Mouse (Mus musculus): ENCODE data around the gene AI182371.

Gene AI182371

GRCm38 (mm10) chr2:35070275-35070674 is 31.1 kb downstream of the AI182371 start:
- DNase-seq (ENCODE audit: low read depth in 2 of 2, low spot score in 2 of 2), result no peak

- no peak for DNase-seq (ENCODE audit: low read depth in 2 of 2, low spot score in 2 of 2)
Measured at GRCm38 (mm10) chr2:35069124-35069523, 32.2 kb downstream of the AI182371 start.

- no peak for DNase-seq (ENCODE audit: low read depth in 2 of 2, low spot score in 2 of 2)
Measured at GRCm38 (mm10) chr2:35067117-35067516, 34.2 kb downstream of the AI182371 start.

GRCm38 (mm10) chr2:35066525-35067082 is 34.7 kb downstream of the AI182371 start:
- DNase-seq (ENCODE audit: low read depth in 2 of 2, low spot score in 2 of 2), result no peak

- DNase-seq (ENCODE audit: low read depth in 2 of 2, low spot score in 2 of 2), result no peak
Measured at GRCm38 (mm10) chr2:35063333-35064030, 37.9 kb downstream of the AI182371 start.

- DNase-seq (ENCODE audit: low read depth in 2 of 2, low spot score in 2 of 2), result no peak
Measured at GRCm38 (mm10) chr2:35061338-35061737, 40.0 kb downstream of the AI182371 start, which contains the start of gene Hc. Gene Hc (minus strand): TSS chr2:35061438.

GRCm38 (mm10) chr2:35060897-35061296 is 40.4 kb downstream of the AI182371 start:
- DNase-seq (ENCODE audit: low read depth in 2 of 2, low spot score in 2 of 2), result no peak

GRCm38 (mm10) chr2:35060256-35060655 is 41.1 kb downstream of the AI182371 start:
- DNase-seq (ENCODE audit: low read depth in 2 of 2, low spot score in 2 of 2), result no peak

GRCm38 (mm10) chr2:35058325-35058724 is 43.0 kb downstream of the AI182371 start:
- DNase-seq (ENCODE audit: low read depth in 2 of 2, low spot score in 2 of 2), result no peak

GRCm38 (mm10) chr2:35057243-35057642 is 44.1 kb downstream of the AI182371 start:
- no peak for DNase-seq (ENCODE audit: low read depth in 2 of 2, low spot score in 2 of 2)

GRCm38 (mm10) chr2:35048851-35049250 is 52.5 kb downstream of the AI182371 start:
- peak; percentile 33 to 39 for DNase-seq (ENCODE audit: low read depth in 2 of 2, low spot score in 2 of 2)

- peak; percentile 7 to 31 for DNase-seq (ENCODE audit: low read depth in 2 of 2, low spot score in 2 of 2)
Measured at GRCm38 (mm10) chr2:35044956-35045355, 56.4 kb downstream of the AI182371 start.

- DNase-seq (ENCODE audit: low read depth in 2 of 2, low spot score in 2 of 2), result peak in 1 of 2 experiments; percentile 5
Measured at GRCm38 (mm10) chr2:35038580-35039375, 62.6 kb downstream of the AI182371 start.
